Mouse (Mus musculus) layer of hippocampus, adult 2 months (tissue): ENCODE data around the gene Gm28360. TPM values are rescaled to one million over a fixed set of nuclear protein-coding genes. Genes with fewer than 3 reads are reported as not detected.
"Not testable (repeated sequence)": the region's sequence is repeated elsewhere in the genome, so short reads cannot be mapped to it uniquely, and the experiment has no call there.

ENCODE experiments used
- DNase-seq, 2 experiments: peaks; one replicate each; pipeline ENCODE4 v3.0.0; 2022; ENCODE audit warnings: low spot score in 2 of 2
- H3K27ac ChIP-seq: fragments of 200-600 bp; 2 replicates; pipeline ENCODE4 v1.8.1; 2022
- H3K4me3 ChIP-seq: fragments of 200-600 bp; 2 replicates; pipeline ENCODE4 v1.8.1; 2022; ENCODE audit warnings: mild to moderate bottlenecking
- long read RNA-seq, 2 experiments: library from polyadenylated mRNA; stranded (forward); transcript quantifications; one replicate each; pipeline ENCODE4 v2.0.0; 2021; ENCODE audit warnings: borderline mapping rate in 2 of 2
- total RNA-seq, 2 experiments: library from RNA; stranded (reverse); gene quantifications; 2 replicates each; pipeline ENCODE4 v1.2.3; 2021

Gene Gm28360
- total RNA-seq, result not detected
- long read RNA-seq, experiment 1, result 0 reads
- long read RNA-seq, experiment 2, result 0 reads

GRCm38 (mm10) chr1:117829781-117830180, at the start of gene Gm28360:
TSS of gene Gm28360 (plus strand) at chr1:117830081.
- not testable (repeated sequence) for DNase-seq, H3K4me3 ChIP-seq, H3K27ac ChIP-seq

- H3K4me3 ChIP-seq, DNase-seq, H3K27ac ChIP-seq: not testable (repeated sequence)
Observed at GRCm38 (mm10) chr1:117780833-117781232, 49.0 kb upstream of the Gm28360 start, which contains the start of gene B020011L13Rik. TSS of gene B020011L13Rik (plus strand) at chr1:117781133.

DNA sequence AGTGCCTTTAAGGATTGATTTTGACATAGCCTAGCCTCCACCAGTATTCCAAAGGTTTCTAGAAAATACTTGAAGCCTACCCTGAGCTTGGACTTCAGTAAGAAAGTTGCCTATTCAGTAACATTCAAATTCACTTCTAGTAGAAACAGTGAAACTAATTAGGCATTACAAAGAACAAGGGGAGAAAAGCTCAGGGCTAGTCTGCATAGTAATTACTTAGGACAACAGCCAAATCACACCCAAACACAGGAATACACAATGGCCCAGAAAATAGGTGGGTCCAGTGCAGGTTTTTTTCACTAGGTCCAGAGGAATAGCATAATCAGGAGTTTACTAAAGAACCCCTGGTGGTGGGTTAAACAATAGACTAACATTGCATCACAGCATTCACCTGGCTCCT, 13.6 kb upstream of the Gm28360 start:
- H3K27ac ChIP-seq, DNase-seq, H3K4me3 ChIP-seq: not testable (repeated sequence)

GRCm38 (mm10) chr1:117851718-117852117, 21.8 kb downstream of the Gm28360 start:
- not testable (repeated sequence) for DNase-seq, H3K27ac ChIP-seq, H3K4me3 ChIP-seq

Other genes with a start within 250 kb of the Gm28360 start
- not detected for gene Gm28363, start 132.9 kb upstream of the Gm28360 start, total RNA-seq
- not detected for gene B020011L13Rik, start 48.9 kb upstream of the Gm28360 start, total RNA-seq
- not detected for gene Gm28168, start 97.9 kb downstream of the Gm28360 start, total RNA-seq
- not detected for gene Gm7145, start 135.9 kb downstream of the Gm28360 start, total RNA-seq